Mouse (Mus musculus): ENCODE data around the gene Gid4.
"Not testable (repeated sequence)": the region's sequence is repeated elsewhere in the genome, so short reads cannot be mapped to it uniquely, and the experiment has no call there.

- not testable (repeated sequence) for TF ChIP-seq TCF3 (IDR thresholded peaks at IDR 0.05; ENCODE audit: insufficient read length, low read depth); E2F4 (IDR thresholded peaks at IDR 0.05; ENCODE audit: insufficient read depth)
These were observed 22.7 kb downstream of the Gid4 start for GRCm38 (mm10) chr11:60439621-60440020.
